Mouse (Mus musculus) kidney, embryonic 16.5 days (tissue): Measurements from ENCODE around the gene Dnajc8. TPM values are rescaled to one million over a fixed set of nuclear protein-coding genes. Genes with fewer than 3 reads are reported as not detected.
"Not testable (repeated sequence)": the region's sequence is repeated elsewhere in the genome, so short reads cannot be mapped to it uniquely, and the experiment has no call there.

Experiments
- ATAC-seq: fragments of 200-750 bp; cut with Nextera tagmentation; 2 replicates; pipeline ENCODE4 v1.8.0; 2017; ENCODE audit warnings: moderate TSS enrichment; ENCODE audit not compliant: low FRiP score, low TSS enrichment
- H3K27ac ChIP-seq: fragments of 300-500 bp; sonication (generic); 2 replicates; pipeline ENCODE4 v1.5.1; 2014; ENCODE audit warnings: low read length
- H3K27me3 ChIP-seq: fragments of 300-500 bp; sonication (generic); 2 replicates; pipeline ENCODE4 v1.6.1; 2014; ENCODE audit warnings: low read length, control low read depth, mixed read lengths; ENCODE audit not compliant: insufficient read depth
- H3K36me3 ChIP-seq: fragments of 300-500 bp; sonication (generic); 2 replicates; pipeline ENCODE4 v1.6.1; 2014; ENCODE audit warnings: low read length, control low read depth, mixed read lengths; ENCODE audit not compliant: insufficient read depth
- H3K4me1 ChIP-seq: fragments of 300-500 bp; sonication (generic); 2 replicates; pipeline ENCODE4 v1.6.1; 2014; ENCODE audit warnings: low read length, control low read depth, mixed read lengths; ENCODE audit not compliant: insufficient read depth
- H3K4me2 ChIP-seq: fragments of 300-500 bp; sonication (generic); replicated peaks from 2 replicates; pipeline ENCODE4 v1.6.1; 2014; ENCODE audit warnings: low read depth, low read length
- H3K4me3 ChIP-seq: fragments of 300-500 bp; sonication (generic); 2 replicates; pipeline ENCODE4 v1.5.1; 2014; ENCODE audit warnings: mild to moderate bottlenecking, low read length
- H3K9ac ChIP-seq: fragments of 300-500 bp; sonication (generic); replicated peaks from 2 replicates; pipeline ENCODE4 v1.6.1; 2014; ENCODE audit warnings: low read length
- H3K9me3 ChIP-seq: fragments of 300-500 bp; sonication (generic); 2 replicates; pipeline ENCODE4 v1.6.1; 2016; ENCODE audit warnings: low read length, control low read depth
- WGBS: fragments of 180-500 bp; shearing (Covaris S2); extraction: QIAGEN DNeasy Blood & Tissue Kit; methylation state at CpG from one replicate; pipeline ENCODE4 v1.1.7; 2014; 5-methylcytosine and 5-hydroxymethylcytosine counted together
- polyA plus RNA-seq: library from polyadenylated mRNA; unstranded; fragments of >200 nt; fragmentation: Nextera tagmentation; extraction: Ambion mirVana; gene quantifications from 2 replicates; pipeline ENCODE4 v1.2.1, GENCODE M21; 2015

The Dnajc8 gene
- polyA plus RNA-seq, 1 experiment from 2014 or later: 159 TPM

- WGBS: 85% methylated on average over 7 of the region's 7 CpGs
- H3K4me3 ChIP-seq, H3K9ac ChIP-seq, H3K27ac ChIP-seq, H3K9me3 ChIP-seq, ATAC-seq, H3K4me1 ChIP-seq, H3K4me2 ChIP-seq, H3K27me3 ChIP-seq: not testable (repeated sequence)
- H3K36me3 ChIP-seq: peaks cover 32% of the 10 kb centered on the region
Observed at GRCm38 (mm10) chr4:132555550-132555949, 20.2 kb downstream of the Dnajc8 start.

DNA sequence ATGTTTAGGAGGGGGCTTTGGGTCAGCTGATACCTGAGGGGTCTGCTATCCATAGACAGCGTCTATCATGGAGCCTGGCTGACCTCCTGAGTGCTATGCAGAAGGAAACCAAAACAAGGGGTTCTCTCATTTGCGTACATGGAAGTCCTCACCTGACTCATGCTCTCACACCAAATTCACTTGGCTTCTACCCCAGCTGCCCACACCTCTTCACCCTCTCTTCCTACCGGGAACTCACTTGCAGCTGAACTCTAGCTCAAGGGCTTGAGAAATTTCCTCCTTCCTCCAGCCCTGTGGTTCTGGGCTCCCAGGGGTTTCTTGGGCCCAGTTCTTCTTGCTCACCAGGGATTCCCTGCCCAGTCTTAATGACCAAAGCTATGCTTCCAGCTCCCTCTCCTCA is 27.9 kb downstream of the Dnajc8 start:
- H3K4me3 ChIP-seq: no peak overlapping the region
- WGBS: 83% methylated on average over 3 of the region's 3 CpGs

GRCm38 (mm10) chr4:132563965-132564364 is 28.6 kb downstream of the Dnajc8 start, which contains the start of gene Ptafr:
TSS of gene Ptafr (plus strand) at chr4:132564067.
- Histone ChIP-seq H3K4me3 (no peak within 1 kb of the TSS), H3K4me1 (no peaks in the 10 kb centered on the region), H3K9me3 (0 out of 2 replicates have a peak, but pooled peaks cover 1% of the 10 kb centered on the region), H3K4me2 (no peak within 1 kb of the TSS), H3K27me3 (no peaks in the 10 kb centered on the region), H3K9ac (no peak within 1 kb of the TSS), H3K36me3 (no peaks in the 10 kb centered on the region), H3K27ac (no peak within 1 kb of the TSS)
- no peak for ATAC-seq
- 30% methylated on average over 4 of the region's 4 CpGs for WGBS

More for the DNA sequence above, 27.9 kb downstream of the Dnajc8 start:
- Histone ChIP-seq H3K4me2 (no peak overlapping the region), H3K27ac (no peak overlapping the region), H3K9me3 (no peaks in the 10 kb centered on the region), H3K9ac (no peak overlapping the region), H3K4me1 (no peaks in the 10 kb centered on the region), H3K36me3 (no peaks in the 10 kb centered on the region), H3K27me3 (no peaks in the 10 kb centered on the region)
- ATAC-seq: no peak

DNA sequence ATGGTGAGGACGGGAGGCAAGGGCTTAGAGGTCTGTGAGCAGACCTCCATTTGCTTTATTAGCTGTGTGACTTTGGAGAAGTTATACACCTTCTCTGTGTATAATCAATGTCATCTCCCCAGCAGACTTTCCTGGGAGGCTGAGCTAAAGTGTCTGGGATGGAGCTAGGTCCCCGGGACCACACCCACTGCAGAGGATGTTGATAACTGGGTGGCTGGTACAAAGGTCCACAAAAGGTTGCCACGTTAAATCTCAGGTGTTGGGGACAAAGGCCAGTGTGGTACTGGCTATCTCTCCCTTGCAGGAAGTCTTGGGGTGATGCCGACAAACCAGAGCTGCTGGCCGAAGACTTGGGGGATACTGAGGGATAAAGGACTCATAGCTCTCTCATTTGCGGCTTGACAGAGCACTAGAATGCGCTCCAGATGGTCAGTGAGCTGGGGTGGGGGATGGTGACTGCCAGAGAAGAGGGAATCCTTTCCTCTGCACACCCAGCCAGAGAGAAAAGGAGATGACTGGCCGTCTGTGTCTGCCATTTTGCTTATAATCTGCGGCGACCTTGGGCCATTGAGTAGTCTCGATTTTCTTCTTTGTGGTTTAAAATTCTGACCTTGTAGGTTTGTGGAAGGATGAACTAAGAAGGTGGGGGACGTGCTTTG is 29.9 kb downstream of the Dnajc8 start:
- H3K4me2 ChIP-seq: no peak overlapping the region
- ATAC-seq: no peak
- H3K27ac ChIP-seq: no peak overlapping the region
- 73% methylated on average over 12 of the region's 12 CpGs for WGBS
- no peak overlapping the region for H3K4me3 ChIP-seq
- no peak overlapping the region for H3K9ac ChIP-seq
- no peaks in the 10 kb centered on the region for H3K4me1 ChIP-seq
- H3K9me3 ChIP-seq: 0 out of 2 replicates have a peak, but pooled peaks cover 4% of the 10 kb centered on the region
- no peaks in the 10 kb centered on the region for H3K27me3 ChIP-seq
- no peaks in the 10 kb centered on the region for H3K36me3 ChIP-seq

DNA sequence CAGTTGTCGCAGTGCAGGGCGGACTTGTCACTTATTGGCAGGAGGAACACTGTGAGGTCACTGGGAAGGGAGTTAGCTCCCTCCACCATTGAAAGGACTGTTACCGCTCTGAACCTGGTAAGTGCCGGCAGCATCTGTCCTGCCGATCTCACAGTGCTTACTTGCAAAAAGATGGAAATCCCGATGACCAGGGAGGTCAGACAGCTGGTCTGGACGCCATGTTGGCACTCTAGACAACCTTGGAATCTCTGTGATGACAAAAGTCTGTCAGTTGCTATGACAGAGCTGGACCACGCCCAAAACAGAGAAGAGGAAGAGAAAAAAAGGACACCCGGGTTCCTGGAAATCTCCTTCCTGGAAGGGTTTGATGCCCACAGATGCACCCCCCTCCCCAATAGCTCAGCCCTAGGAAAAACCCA is 32.0 kb downstream of the Dnajc8 start:
- H3K27ac ChIP-seq: no peak overlapping the region
- no peak for ATAC-seq
- no peaks in the 10 kb centered on the region for H3K4me1 ChIP-seq
- no peak overlapping the region for H3K9ac ChIP-seq
- no peak overlapping the region for H3K4me2 ChIP-seq
- 61% methylated on average over 9 of the region's 9 CpGs for WGBS
- H3K4me3 ChIP-seq: no peak overlapping the region
- no peaks in the 10 kb centered on the region for H3K36me3 ChIP-seq
- no peaks in the 10 kb centered on the region for H3K27me3 ChIP-seq
- 0 out of 2 replicates have a peak, but pooled peaks cover 4% of the 10 kb centered on the region for H3K9me3 ChIP-seq

GRCm38 (mm10) chr4:132569115-132569514 is 33.8 kb downstream of the Dnajc8 start:
- Histone ChIP-seq H3K4me2 (no peak overlapping the region), H3K4me3 (no peak overlapping the region), H3K27me3 (no peaks in the 10 kb centered on the region), H3K4me1 (no peaks in the 10 kb centered on the region), H3K9ac (no peak overlapping the region), H3K36me3 (no peaks in the 10 kb centered on the region), H3K27ac (no peak overlapping the region), H3K9me3 (0 out of 2 replicates have a peak, but pooled peaks cover 4% of the 10 kb centered on the region)
- WGBS: 86% methylated on average over 5 of the region's 5 CpGs
- no peak for ATAC-seq

DNA sequence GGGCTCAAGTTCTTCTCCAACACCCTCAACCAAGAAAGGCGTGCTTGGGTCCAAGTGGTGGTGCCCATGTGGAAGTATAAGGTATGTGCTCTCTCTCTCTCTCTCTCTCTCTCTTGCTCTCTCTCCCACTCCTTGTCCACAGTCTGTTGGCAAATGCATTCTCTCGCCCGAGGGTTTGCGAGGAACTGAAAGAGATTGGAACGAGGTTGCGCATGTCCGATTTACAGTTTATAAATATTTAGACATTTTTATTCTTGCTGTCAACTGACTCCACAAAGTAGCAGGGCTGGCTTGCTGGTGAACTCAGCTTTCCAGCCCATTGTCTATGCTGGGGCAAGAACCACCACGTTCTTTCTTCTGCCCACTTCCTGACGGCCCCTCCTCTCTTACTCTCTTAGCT is 35.8 kb downstream of the Dnajc8 start:
- ATAC-seq: no peak
- Histone ChIP-seq H3K27me3 (no peaks in the 10 kb centered on the region), H3K36me3 (no peaks in the 10 kb centered on the region), H3K4me3 (no peak overlapping the region), H3K9ac (no peak overlapping the region), H3K4me2 (no peak overlapping the region), H3K4me1 (no peaks in the 10 kb centered on the region), H3K27ac (no peak overlapping the region), H3K9me3 (0 out of 2 replicates have a peak, but pooled peaks cover 4% of the 10 kb centered on the region)
- 67% methylated on average over 9 of the region's 9 CpGs for WGBS

DNA sequence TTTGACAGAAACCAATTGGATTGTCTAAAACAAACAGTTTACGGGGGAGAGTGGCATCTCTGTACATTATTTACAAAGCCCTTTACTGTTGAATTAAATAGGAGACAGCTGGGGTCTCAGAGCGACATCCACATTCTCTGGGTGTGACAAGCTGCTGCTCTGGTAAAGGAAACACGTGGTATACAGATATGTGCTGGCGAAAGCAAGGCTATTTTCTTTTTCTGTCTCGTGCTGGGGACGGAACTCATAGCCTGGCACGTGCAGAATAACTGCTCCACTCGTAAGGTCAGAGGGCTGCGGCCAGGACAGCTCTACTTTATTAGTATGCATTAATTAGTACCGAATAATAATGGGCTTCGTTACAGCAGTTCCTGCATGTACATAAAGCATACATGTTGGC is 38.0 kb downstream of the Dnajc8 start:
- H3K9me3 ChIP-seq: 0 out of 2 replicates have a peak, but pooled peaks cover 4% of the 10 kb centered on the region
- no peak overlapping the region for H3K9ac ChIP-seq
- no peak overlapping the region for H3K27ac ChIP-seq
- H3K4me2 ChIP-seq: no peak overlapping the region
- ATAC-seq: no peak
- no peak overlapping the region for H3K4me3 ChIP-seq
- no peaks in the 10 kb centered on the region for H3K4me1 ChIP-seq
- H3K36me3 ChIP-seq: no peaks in the 10 kb centered on the region
- H3K27me3 ChIP-seq: no peaks in the 10 kb centered on the region
- WGBS: 63% methylated on average over 11 of the region's 11 CpGs

GRCm38 (mm10) chr4:132574809-132575347 is 39.5 kb downstream of the Dnajc8 start:
- no peak overlapping the region for H3K4me2 ChIP-seq
- ATAC-seq: no peak
- 79% methylated on average over 1 of the region's 1 CpGs for WGBS
- no peaks in the 10 kb centered on the region for H3K4me1 ChIP-seq
- no peak overlapping the region for H3K9ac ChIP-seq
- H3K27ac ChIP-seq: no peak overlapping the region
- H3K9me3 ChIP-seq: no peaks in the 10 kb centered on the region
- H3K4me3 ChIP-seq: no peak overlapping the region
- no peaks in the 10 kb centered on the region for H3K27me3 ChIP-seq
- no peaks in the 10 kb centered on the region for H3K36me3 ChIP-seq

DNA sequence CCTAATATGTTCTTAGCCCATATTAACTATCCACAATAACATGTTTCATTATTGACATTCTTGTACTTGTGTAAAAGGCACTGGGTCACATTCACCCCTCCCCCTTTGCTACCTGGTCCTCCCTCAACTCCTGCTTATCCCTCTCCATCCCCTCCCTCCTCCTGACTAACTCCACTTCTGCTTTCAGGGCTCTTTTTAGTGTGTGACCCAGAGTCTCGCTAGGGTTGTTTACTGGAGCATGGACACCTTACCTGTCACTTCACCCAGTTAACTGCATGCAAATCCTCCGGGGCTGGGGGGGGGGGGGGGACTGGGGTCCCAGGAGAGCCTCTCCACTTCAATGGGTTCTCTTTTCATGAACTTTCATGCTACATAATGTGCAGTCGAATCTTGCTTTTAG is 48.4 kb downstream of the Dnajc8 start:
- no peaks in the 10 kb centered on the region for H3K36me3 ChIP-seq
- WGBS: 53% methylated on average over 3 of the region's 3 CpGs
- H3K9ac ChIP-seq: no peak overlapping the region
- no peaks in the 10 kb centered on the region for H3K4me1 ChIP-seq
- no peak overlapping the region for H3K27ac ChIP-seq
- no peak overlapping the region for H3K4me3 ChIP-seq
- no peak overlapping the region for H3K4me2 ChIP-seq
- ATAC-seq: no peak
- no peaks in the 10 kb centered on the region; the same call in 1 of the 2 replicates for H3K9me3 ChIP-seq
- no peaks in the 10 kb centered on the region for H3K27me3 ChIP-seq
